Mouse (Mus musculus): ENCODE data around the gene Slc33a1. TPM values are rescaled to one million over a fixed set of nuclear protein-coding genes. Genes with fewer than 3 reads are reported as not detected.

The Slc33a1 gene
- 18.5 and 19.1 TPM in 2 replicates for total RNA-seq (2017)

DNA sequence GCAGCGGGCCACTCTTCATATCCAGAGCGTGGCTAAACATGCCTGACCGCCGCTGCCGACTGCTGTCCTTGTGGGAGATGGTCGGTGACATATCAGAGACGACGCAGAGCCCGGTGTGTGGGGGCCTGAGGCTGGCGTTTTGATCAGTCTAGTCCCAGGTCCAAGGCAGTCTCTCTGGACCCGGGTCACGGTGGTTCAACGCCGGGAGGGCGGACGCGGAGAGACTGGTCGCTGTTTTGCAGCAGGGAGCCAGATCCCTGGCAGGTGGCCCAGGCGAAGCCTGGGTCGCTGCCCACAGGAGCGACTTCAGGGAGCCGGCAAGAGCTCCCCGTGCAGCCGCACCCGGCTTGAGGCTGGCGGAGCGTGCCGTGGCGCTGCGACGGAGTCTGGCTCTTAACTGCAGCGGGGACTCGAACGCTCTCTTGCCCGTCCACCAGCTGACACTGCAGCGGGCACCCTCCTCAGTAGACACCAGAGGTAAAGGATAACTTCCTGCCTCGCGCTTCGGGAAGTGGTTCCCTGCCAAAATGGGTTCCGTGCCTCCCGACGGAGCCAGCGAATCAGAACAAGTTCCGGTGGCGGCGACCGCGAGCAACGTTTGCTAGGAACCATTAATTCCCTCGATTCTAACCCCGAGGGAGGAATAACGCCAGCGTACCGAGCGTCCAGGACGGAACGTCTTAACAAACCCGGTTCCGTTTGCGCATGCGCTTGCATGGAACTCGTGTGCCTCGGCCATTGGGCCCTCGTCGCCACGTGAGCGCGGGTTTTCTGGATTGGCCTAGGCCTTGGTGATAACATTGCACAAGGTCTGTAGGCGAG is at the start of gene Slc33a1:
Gene Slc33a1 (minus strand): TSS at position 669 of the 822 bp plus-strand sequence.
- ATAC-seq (replicated peaks; ENCODE audit: low read depth, poor library complexity, severe bottlenecking) = peak; percentile 95

DNA sequence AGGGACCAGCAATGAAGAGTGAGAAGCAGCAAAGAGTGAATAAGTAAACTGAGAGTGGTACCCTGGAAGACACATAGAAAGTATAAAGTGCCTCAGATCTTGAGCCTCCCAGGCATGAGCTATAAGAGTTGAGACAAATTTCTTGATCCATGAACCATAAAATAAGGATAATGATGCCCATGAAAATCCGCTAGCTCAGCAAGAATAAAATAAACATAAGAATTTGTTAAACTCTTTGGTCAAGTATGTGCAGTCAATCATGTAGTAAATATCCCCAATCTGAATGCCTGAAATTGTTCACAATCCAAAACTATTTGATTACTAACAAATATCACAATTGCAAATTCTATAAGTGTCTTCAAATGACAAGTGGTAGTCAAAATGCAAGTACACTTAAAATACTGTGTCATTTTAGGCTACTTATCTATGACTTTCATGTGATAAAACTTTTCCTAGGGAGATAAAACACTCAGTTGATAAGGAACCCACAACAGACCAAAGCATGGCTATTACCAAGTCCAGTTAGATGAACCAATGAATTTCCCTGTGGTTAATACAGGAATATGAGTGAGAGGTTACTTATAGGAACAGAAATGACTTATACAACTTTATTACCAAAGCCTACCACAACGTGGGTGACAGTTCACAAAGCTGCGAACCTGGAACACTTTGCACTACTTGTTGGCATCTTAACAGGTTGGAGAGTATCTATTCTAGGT is 24.3 kb upstream of the Slc33a1 start:
- ATAC-seq (replicated peaks; ENCODE audit: low read depth, poor library complexity, severe bottlenecking) = no peak

DNA sequence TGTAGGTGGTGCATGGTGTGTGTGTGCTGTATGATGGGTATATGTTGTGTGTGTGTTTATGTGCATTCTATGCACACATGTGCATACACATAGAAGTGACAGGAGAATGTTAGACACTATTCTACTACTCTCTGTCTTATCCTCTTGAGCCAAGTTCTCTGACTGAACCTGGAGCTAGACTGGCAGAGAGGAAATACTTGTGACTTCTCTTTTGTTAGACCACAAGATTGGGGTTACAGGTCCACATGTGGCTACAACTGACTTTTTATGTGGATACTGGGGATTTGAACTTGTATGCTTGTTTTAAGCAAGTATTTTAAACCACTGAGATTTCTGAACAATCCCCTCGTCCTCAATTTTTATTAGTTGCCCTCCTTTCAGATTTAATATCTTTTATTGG is 22.1 kb upstream of the Slc33a1 start:
- ATAC-seq (replicated peaks; ENCODE audit: low read depth, poor library complexity, severe bottlenecking) = no peak

DNA sequence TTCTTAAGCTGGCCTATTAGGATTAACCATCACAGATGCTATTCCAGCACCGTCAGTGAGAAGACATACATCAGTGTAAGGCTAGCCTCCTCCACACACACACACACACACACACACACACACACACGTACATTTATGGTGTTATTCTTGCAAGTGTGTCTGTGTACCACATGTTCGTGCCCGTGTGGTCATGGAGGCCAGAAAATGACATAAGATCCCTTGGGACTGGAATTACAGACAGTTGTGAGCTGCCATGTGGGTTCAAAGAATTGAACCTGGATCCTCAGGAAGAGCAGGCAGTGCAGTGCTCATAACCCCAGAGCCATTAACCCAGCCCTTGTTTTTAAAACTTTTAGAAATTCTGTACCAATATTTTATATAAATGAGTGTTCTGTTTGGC is 13.3 kb upstream of the Slc33a1 start:
- ATAC-seq (replicated peaks; ENCODE audit: low read depth, poor library complexity, severe bottlenecking) = no peak

DNA sequence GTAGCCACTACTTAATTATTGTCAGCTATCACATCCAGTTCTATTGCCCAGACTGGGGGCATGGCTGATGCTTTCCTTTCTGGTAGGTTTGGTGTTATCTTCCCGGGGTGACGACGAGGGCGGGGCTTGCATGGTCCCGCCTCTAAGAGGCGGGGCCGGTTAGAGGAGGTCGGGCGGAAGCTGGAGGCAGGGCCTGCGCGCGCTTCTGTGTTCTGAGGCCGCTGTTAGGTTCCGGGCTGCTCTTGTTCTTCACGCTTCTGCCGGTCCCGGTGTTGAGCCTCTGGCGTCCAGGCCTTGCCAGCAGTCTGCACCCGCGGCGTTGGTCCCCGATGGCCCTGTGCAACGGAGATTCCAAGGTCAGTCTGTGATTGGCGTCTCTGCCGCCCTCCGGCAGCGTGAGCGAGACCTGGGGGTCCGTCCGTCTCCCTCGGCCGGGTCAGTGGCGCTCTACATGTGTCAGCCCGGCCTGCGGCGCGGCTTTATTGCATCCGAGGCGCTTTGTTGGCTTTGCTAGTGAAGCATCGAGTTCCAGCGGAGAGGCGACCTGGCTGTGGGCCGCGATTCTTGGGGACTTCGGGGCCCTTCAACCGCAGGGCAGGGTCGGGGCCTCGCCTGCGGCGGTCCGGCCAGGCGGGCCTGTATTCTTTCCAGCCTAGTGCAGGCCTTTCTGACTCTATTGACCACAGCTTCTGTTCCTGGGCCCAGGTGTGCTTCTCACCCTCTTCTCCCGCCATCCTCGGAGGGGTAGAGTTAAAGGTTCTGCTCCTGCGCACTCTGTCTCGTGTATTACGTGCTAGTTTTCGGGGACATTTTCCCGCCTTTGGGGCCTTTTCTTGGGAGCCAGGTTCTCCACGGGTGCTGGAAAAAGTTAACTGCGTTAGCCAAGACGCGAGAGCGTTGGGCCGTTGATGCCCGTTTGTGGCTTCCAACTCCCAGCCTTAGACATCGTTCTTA is 11.7 kb upstream of the Slc33a1 start, which contains the start of gene Gmps:
Gene Gmps (plus strand): TSS at position 152 of the 954 bp plus-strand sequence.
- peak; percentile 98 for ATAC-seq (replicated peaks; ENCODE audit: low read depth, poor library complexity, severe bottlenecking)

DNA sequence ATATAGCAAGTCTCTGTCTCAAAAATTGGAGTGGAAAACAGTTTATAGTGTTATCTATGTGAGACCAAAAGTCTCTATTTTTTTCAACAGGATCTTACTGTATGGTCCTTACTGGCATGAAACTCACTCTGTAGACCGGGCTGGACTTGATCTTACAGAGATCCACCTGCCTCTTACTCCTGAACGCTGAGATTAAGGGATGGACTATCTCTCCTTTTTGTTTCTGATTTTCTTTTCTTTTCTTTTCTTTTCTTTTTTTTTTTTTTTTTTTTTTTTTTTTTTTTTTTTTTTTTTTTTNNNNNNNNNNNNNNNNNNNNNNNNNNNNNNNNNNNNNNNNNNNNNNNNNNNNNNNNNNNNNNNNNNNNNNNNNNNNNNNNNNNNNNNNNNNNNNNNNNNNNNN is 1.4 kb upstream of the Slc33a1 start:
- no peak for ATAC-seq (replicated peaks; ENCODE audit: low read depth, poor library complexity, severe bottlenecking)

DNA sequence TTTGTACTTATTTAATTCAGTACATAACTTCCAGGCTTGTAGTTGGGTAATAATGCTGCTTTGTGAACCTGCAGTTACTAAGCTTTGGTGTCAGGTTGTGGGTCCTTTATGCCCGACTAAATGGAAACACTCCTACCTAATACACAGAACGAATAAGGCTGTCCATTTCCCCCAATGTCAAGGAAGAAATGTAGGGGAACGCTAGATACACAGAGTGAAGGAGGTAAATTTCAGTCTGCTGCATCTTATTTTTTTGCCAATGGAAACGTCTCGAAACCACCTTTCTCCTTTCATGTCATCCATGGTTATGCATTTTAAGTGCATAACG is 318 bp upstream of the Slc33a1 start:
- ATAC-seq (replicated peaks; ENCODE audit: low read depth, poor library complexity, severe bottlenecking) = no peak; the same call in 1 of the 2 replicates

DNA sequence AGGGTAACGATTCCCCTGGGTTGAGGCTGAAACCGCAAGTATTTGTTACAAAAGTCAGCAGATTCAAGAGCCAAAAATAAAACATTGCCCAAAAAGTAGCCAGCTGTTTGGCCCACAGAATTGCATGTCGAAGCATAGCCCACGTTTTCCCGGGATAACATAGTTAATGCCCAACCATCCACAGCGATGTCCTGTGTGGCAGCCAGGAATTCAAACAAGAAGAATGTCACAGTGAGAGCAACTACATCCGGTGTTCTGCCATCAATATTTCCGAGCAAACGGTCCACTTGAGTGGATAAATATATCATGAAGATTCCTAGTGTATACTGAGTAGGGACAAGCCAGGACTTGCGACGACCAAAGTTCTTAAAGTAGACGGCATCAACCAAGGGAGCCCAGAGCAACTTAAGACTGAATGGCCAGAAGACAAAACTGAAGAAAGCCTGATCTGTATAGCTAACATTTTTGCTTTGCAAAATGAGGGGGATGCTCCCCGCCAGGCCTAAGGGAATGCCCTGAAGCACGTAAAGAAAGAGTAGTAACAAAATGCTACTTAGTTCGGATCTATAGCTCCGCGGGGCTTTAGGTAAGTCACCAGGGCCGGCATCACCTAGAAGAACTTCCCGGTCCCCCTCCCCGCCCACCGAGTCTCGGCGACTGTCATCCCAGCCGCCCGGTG is 1.0 kb downstream of the Slc33a1 start:
- no peak; the same call in 1 of the 2 replicates for ATAC-seq (replicated peaks; ENCODE audit: low read depth, poor library complexity, severe bottlenecking)

DNA sequence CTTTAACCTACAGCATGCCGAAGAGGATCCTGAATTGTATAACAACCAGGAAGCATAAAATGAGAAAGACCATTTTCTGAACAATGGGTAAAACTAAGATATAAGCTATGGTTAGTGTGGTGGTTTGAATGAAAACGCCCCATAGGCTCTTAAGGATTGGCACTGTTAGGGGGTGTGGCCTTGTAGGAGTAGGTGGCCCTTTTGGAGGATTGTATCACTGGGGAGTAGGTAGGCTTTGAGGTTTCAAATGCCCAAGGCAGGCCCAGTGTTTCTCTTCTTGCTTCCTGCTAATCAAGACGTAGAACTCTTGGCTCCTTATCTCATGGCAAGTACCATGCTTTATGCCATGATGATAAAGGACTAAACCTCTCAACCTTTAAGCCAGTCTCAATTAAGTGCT is 14.7 kb downstream of the Slc33a1 start:
- ATAC-seq (replicated peaks; ENCODE audit: low read depth, poor library complexity, severe bottlenecking) = 0 out of 2 replicates have a peak, but pooled peaks have one; percentile 22

DNA sequence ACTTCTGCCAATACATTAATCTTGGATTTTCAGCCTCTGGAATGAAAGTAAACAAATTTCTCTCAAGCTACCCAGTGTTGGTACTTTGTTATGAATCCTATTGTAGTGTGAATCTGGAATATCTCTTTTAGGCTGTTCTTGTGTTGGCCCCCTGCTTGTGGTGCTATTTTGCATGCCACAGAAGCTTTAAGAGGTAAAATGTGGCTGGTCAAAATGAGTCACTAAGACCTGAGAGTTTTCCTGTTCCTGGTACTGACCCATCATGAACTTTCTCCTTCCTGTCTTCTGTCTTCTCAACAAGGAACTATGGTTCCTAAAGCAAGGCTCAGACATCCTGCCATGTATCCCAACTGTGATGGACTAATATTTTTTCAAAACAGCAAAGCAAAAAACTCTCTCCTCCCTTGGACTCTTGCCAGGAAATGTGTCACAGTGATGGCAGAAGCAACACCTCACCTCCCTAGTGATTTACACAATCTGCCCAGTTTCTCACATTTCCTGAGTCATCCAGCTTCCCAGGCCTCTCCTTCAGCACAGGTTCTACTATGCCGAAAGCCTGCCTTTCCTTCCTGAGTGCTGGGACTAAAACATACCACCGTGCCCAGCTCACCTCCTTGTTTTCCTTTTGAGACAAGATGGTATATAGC is 23.2 kb downstream of the Slc33a1 start:
- no peak for ATAC-seq (replicated peaks; ENCODE audit: low read depth, poor library complexity, severe bottlenecking)

DNA sequence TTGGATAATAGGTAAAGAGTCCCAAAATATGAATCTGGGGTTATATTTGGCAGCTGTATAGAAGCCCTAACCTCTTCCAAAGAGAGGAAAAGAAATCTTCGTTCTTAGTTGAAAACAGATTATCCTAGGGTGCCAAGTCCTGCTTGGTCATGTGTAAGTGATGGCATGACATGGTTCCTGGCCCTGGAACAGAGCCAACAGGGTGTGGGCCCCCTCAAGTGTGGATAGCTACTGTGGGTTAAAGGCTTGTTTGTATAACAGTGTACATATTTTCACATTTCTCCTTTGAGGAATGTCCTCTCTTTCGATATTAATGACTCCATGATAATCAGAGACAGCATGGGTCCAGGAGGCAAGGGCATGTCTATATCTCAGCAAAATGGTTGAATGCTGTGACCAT is 25.6 kb downstream of the Slc33a1 start:
- no peak for ATAC-seq (replicated peaks; ENCODE audit: low read depth, poor library complexity, severe bottlenecking)

DNA sequence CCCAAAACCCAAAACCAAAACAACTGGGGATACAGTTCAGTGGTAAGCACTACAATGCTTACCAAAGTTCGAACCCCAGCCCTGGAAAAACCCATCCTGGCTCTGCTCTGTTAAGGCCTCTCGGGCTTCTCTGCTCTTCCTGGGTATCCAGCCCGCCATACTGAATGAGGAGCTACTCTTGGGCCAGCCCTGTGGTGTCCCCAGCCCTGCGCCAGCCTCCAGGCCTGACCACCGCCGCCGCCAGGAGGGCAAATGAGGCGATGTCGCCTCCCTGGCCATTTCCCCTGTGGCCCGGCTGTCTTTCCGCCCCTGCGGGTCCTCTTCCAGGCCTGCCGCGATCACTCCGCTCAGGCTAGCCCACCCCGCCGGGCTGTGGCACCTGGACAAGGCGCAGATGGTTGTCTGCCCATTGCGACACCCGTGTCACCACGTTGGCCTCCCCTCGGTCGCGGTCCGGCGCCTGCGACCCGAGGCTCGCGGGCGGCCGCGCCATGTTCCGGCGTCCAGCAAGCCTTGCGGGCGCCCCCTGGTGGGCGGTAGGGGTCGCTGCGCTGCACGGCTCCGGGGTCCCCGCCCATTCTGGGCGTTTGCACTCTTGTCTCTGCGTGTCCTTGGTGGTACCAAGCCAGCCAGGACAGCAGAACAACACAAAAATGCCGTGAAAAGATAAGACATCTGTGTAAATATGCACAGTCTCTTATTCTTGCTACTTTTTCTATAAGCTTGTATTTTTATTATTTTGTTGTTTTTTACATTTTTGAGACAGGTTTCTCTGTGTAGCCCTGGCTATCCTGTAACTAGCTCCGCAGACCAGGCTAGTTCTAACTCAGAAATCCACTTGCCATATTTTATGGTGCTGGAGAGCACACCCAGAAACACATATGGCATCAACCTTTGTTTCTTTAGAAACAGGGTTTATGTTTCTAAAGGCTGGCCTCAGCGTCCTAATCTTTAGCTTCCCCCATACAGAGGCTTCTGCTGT is 35.4 kb downstream of the Slc33a1 start, which contains the start of gene E130311K13Rik:
Gene E130311K13Rik (minus strand): TSS at position 595 of the 982 bp plus-strand sequence.
- ATAC-seq (replicated peaks; ENCODE audit: low read depth, poor library complexity, severe bottlenecking) = peak; percentile 95

DNA sequence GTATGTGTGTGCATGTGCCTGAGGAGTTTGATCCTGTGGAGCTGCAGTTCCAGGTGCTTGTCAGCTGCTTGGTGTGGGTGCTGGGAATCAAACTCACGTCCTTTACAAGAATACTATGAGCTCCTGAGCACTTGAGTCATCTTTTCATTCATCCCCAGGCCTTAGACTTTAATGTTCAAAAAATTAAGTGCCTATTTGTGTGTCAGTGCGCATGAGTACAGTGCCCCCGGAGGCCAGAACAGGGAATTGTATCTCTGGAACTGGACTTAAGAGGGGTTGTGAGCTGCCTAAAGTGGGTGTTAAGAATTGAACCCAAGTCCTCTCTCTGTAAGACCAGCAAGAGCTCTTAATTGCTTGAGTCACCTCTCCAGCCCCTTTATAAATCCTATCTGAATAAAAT is 44.9 kb downstream of the Slc33a1 start:
- peak; percentile 94 for ATAC-seq (replicated peaks; ENCODE audit: low read depth, poor library complexity, severe bottlenecking)

DNA sequence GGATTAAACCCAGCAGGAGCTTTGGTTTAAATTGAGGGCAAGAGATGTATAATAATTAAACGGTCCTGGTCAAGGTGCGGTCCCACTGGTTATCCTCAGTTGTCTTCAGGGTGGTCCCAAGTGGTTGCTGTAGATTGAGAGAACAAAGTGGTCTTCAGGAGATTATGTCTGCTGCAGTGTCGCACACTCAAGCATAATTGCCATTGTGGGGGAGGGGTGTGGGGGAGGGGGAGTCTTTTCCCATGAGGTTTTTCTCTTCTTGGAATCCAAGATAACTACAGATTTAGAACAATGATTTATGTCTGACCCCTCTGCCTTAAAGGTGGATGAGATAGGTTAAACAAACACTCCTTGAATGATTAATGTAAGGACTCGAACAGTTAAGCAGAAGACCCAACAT is 54.3 kb downstream of the Slc33a1 start:
- ATAC-seq (replicated peaks; ENCODE audit: low read depth, poor library complexity, severe bottlenecking) = no peak

DNA sequence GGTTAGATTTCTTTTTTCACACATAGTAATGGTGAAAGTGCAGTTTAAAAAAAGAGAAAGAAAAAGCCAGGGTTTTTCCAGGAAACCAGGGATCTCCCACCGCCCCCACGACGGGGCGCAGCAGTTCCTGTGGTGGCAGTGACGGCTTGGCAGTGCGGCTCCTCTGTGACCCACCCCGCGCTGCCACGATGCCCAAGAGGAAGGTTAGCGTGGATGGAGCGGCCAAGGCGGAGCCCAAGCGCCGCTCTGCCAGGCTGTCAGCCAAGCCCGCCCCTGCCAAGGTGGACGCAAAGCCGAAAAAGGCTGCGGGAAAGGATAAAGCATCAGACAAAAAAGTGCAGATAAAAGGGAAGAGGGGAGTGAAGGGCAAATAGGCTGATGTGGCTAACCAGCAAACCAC is 59.3 kb downstream of the Slc33a1 start:
- ATAC-seq (replicated peaks; ENCODE audit: low read depth, poor library complexity, severe bottlenecking) = peak; percentile 99

DNA sequence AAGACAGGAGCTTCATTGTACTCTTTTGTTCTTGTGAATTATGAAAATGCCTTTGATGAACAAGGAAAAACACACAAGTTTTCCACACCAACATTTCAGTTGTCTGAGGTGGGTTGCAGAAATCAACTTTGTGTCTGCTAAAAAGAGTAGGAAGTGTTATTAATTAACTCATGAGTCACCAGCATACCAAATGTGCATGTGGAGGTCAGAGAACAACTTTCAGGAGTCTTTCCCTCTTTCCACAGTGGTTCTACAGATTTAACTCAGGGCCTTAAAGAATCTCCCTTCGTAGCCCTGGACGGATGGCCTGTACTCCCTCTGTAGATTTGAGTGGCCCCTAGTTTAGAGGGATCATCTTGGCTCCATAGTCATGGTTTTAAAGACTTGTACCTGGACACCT is 60.4 kb downstream of the Slc33a1 start:
- ATAC-seq (replicated peaks; ENCODE audit: low read depth, poor library complexity, severe bottlenecking) = no peak

DNA sequence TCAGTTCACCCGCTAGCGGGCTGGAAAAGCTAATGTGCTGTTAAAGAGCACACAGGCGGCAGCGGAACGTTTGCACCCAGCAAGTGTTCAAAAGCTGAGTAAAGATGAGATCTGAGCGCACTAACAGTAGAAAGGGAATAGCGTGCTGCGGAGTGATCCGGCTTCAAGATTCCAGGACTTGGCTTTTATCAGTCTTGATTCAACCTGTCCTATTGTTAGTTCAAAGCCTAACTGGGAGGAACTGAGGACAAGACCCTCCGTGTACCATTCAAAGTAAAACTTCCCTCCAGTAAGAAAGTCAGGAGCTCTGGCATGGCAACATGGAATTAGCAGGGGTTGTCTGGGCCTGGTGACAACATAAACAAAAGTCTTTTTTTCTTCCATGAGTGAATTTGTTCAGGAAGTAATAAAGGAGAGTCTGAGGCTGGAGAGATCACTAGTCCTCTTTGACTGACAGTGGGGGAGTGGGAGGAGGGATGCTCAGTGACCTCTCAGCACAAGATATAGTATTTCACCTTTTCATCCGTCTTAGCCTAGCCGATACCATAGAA is 64.5 kb downstream of the Slc33a1 start:
- no peak for ATAC-seq (replicated peaks; ENCODE audit: low read depth, poor library complexity, severe bottlenecking)

DNA sequence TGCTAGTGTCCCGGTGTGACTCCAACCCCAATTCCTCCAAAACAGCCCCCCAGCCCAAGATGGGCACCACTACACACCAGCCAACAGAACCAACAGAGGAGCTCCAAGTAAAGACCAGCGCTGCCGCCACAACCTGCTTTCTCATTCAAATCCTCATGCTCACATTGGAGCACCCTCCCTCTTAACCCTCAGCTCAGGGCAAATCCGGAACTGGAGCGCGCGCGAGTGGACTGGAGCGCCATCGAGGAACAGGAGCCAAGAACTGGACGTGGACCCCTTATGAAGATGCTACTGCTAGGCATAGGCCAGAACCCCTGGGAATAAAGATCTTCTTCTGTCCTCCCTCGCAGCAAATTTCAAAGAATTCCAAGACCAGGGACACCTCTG is 65.3 kb downstream of the Slc33a1 start, which contains the start of gene Plch1:
Gene Plch1 (minus strand): TSS at position 164 of the 387 bp plus-strand sequence.
- peak; percentile 93 for ATAC-seq (replicated peaks; ENCODE audit: low read depth, poor library complexity, severe bottlenecking)
